Mouse (Mus musculus): ENCODE measurements around the gene Supt4a. TPM values are rescaled to one million over a fixed set of nuclear protein-coding genes. Genes with fewer than 3 reads are reported as not detected.

Supt4a gene
- 86.8 and 87.5 TPM in 2 replicates for polyA plus RNA-seq (2012; rRNA removed)

GRCm38 (mm10) chr11:87737175-87737740 is at the start of gene Supt4a:
TSS of gene Supt4a (plus strand) at chr11:87737552.

DNA sequence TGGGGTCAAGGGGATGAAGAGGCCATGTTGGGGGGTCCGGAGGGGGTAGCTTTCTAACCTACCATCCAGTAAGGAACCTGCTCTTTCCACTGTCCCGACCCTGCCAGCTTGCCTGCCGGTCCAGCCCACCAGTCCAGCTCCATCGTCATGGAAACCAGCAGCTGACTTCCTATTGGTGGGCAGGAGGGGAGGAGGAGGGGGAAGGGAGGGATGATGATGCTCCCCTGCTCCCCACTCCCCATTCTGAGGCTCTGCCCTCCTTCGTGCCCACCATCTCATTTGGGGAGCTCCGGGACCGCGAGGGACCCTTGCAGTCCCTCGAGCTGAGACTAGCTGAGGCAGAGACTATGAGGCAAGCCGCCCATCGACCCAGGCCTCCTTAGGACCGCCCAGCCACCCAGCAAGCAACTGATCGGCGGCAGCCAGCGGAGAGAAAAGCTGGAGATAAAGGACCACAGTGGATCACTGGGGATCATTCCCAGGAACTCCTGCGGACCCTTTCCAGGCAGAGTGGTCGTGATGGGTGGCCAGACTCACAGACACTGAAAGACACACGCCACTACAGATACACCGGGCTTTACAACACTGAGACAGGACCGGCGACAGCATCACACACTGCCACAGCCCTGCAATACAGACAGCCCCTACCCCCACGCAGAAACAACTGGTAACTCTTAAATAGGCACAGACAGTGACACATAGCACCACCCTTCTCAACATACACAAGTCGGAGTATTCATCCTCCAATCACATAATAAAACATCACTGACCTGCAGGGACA is 23.1 kb downstream of the Supt4a start, which contains the start of gene Tspoap1:
Gene Tspoap1 (plus strand): TSS at position 241 of the 781 bp plus-strand sequence.

Other genes with a start within 250 kb of the Supt4a start
- not detected in 2 replicates for gene Gm11492, start 170.9 kb upstream of the Supt4a start, polyA plus RNA-seq (2012; rRNA removed)
- gene Sept4, start 168.6 kb upstream of the Supt4a start, polyA plus RNA-seq (2012; rRNA removed), result 12.1 and 13.3 TPM in 2 replicates
- 6.6 and 7.2 TPM in 2 replicates for gene Mtmr4, start 145.4 kb upstream of the Supt4a start, polyA plus RNA-seq (2012; rRNA removed)
- 0.01 and 0.02 TPM in 2 replicates for gene Hsf5, start 120.4 kb upstream of the Supt4a start, polyA plus RNA-seq (2012; rRNA removed)
- gene Rnf43, start 74.8 kb upstream of the Supt4a start, polyA plus RNA-seq (2012; rRNA removed), result 4.0 and 5.3 TPM in 2 replicates
- gene Tspoap1, start 23.0 kb downstream of the Supt4a start, polyA plus RNA-seq (2012; rRNA removed), result 3.8 and 4.7 TPM in 2 replicates
- 129 and 195 TPM in 2 replicates for gene Mpo, start 56.0 kb downstream of the Supt4a start, polyA plus RNA-seq (2012; rRNA removed)
- not detected in 2 replicates for gene Lpo, start 90.7 kb downstream of the Supt4a start, polyA plus RNA-seq (2012; rRNA removed)
- 2.4 and 3.0 TPM in 2 replicates for gene Mks1, start 115.7 kb downstream of the Supt4a start, polyA plus RNA-seq (2012; rRNA removed)
- gene Epx, start 138.0 kb downstream of the Supt4a start, polyA plus RNA-seq (2012; rRNA removed), result 2.9 and 5.4 TPM in 2 replicates
- gene Olfr462, start 154.7 kb downstream of the Supt4a start, polyA plus RNA-seq (2012; rRNA removed), result not detected in 2 replicates
- gene Olfr463, start 159.8 kb downstream of the Supt4a start, polyA plus RNA-seq (2012; rRNA removed), result not detected in 2 replicates
- gene Olfr464, start 183.4 kb downstream of the Supt4a start, polyA plus RNA-seq (2012; rRNA removed), result not detected in 2 replicates
- 24.6 and 26.2 TPM in 2 replicates for gene Dynll2, start 250.0 kb downstream of the Supt4a start, polyA plus RNA-seq (2012; rRNA removed)

Data from liver, embryonic 18 days (tissue).